Mouse (Mus musculus): ENCODE data around the gene Wdr31. TPM values are rescaled to one million over a fixed set of nuclear protein-coding genes. Genes with fewer than 3 reads are reported as not detected.

The Wdr31 gene
- polyA plus RNA-seq, 1 experiment from 2014 or later = 17.3 TPM

DNA sequence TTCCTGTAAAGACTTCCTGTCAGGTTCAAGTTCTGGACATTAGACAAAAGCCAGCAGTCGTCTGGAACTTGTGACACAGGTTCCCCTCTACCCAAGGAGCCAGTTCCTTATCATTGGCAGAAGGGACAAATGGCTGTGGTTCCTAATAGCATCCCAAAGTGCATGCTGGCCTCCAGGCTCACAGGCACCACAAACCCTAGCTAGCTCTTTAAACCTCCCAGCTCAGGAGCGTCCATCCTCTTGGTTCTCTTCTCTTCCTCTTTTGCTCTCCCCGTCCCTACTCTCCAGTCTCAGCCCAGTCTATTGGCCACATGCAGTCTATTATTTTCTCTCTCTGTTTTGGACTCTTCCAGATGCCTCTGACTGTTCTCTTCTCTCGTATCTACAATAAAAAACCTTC, 30.9 kb downstream of the Wdr31 start:
- Histone ChIP-seq H3K4me3 (ENCODE audit: low read depth, low read length) (no peak overlapping the region), H3K9me3 (replicated peaks; ENCODE audit: control insufficient read depth, low read length, poor library complexity, severe bottlenecking) (no peaks in the 10 kb centered on the region), H3K36me3 (ENCODE audit: control insufficient read depth, insufficient read depth, low read length) (no peaks in the 10 kb centered on the region), H3K27ac (ENCODE audit: low read length) (no peak overlapping the region), H3K9ac (ENCODE audit: low read depth, low read length) (no peak overlapping the region), H3K4me2 (ENCODE audit: low read length) (no peak overlapping the region), H3K4me1 (ENCODE audit: control insufficient read depth, insufficient read depth, low read length) (no peaks in the 10 kb centered on the region), H3K27me3 (ENCODE audit: control insufficient read depth, insufficient read depth, low read depth, low read length) (no peaks in the 10 kb centered on the region)
- ATAC-seq = no peak
- WGBS = 74% methylated on average over 4 of the region's 4 CpGs

- H3K4me2 ChIP-seq (ENCODE audit: low read length) = no peak overlapping the region
- H3K4me3 ChIP-seq (ENCODE audit: low read depth, low read length) = no peak overlapping the region
- no peaks in the 10 kb centered on the region for H3K4me1 ChIP-seq (ENCODE audit: control insufficient read depth, insufficient read depth, low read length)
- H3K27ac ChIP-seq (ENCODE audit: low read length) = no peak overlapping the region
- no peak overlapping the region for H3K9ac ChIP-seq (ENCODE audit: low read depth, low read length)
- no peaks in the 10 kb centered on the region for H3K36me3 ChIP-seq (ENCODE audit: control insufficient read depth, insufficient read depth, low read length)
- ATAC-seq = no peak
- 85% methylated on average over 7 of the region's 7 CpGs for WGBS
- no peaks in the 10 kb centered on the region for H3K27me3 ChIP-seq (ENCODE audit: control insufficient read depth, insufficient read depth, low read depth, low read length)
- no peaks in the 10 kb centered on the region for H3K9me3 ChIP-seq (replicated peaks; ENCODE audit: control insufficient read depth, low read length, poor library complexity, severe bottlenecking)
Measured at GRCm38 (mm10) chr4:62437871-62438270, 32.8 kb downstream of the Wdr31 start.

DNA sequence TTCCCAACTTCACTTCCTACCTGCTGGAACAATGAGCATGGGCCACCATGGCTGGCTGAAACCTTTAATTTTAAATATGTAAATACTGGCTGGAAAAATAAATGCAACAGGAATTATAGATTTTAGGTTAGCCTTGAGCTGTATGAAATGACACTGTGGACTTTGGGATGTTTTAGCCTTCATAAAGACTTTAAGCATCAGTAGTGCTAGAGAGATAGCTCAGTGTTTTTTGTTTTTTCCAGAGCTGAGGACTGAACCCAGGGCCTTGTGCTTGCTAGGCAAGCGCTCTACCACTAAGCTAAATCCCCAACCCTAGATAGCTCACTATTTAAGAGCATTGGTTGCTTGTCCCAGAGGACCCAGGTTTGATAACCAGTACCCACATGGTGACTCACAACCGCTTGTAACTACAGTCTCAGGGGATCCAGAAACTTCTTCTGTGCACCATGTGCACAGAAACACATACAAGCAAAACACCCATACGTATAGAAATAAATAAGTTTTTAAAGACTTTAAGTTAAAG, 33.4 kb downstream of the Wdr31 start:
- Histone ChIP-seq H3K36me3 (ENCODE audit: control insufficient read depth, insufficient read depth, low read length) (no peaks in the 10 kb centered on the region), H3K9me3 (replicated peaks; ENCODE audit: control insufficient read depth, low read length, poor library complexity, severe bottlenecking) (no peaks in the 10 kb centered on the region), H3K27ac (ENCODE audit: low read length) (no peak overlapping the region), H3K27me3 (ENCODE audit: control insufficient read depth, insufficient read depth, low read depth, low read length) (no peaks in the 10 kb centered on the region), H3K4me1 (ENCODE audit: control insufficient read depth, insufficient read depth, low read length) (no peaks in the 10 kb centered on the region), H3K9ac (ENCODE audit: low read depth, low read length) (no peak overlapping the region), H3K4me2 (ENCODE audit: low read length) (no peak overlapping the region), H3K4me3 (ENCODE audit: low read depth, low read length) (no peak overlapping the region)
- 94% methylated on average over 3 of the region's 3 CpGs for WGBS
- no peak for ATAC-seq

GRCm38 (mm10) chr4:62435081-62435480, 35.6 kb downstream of the Wdr31 start, which contains the start of gene Rnf183:
Gene Rnf183, minus strand, starts transcription at chr4:62435252.
- no peak within 1 kb of the TSS for H3K4me2 ChIP-seq (ENCODE audit: low read length)
- no peak within 1 kb of the TSS for H3K4me3 ChIP-seq (ENCODE audit: low read depth, low read length)
- no peak within 1 kb of the TSS for H3K27ac ChIP-seq (ENCODE audit: low read length)
- ATAC-seq = no peak
- H3K9ac ChIP-seq (ENCODE audit: low read depth, low read length) = no peak within 1 kb of the TSS
- 81% methylated on average over 6 of the region's 6 CpGs for WGBS
- no peaks in the 10 kb centered on the region for H3K27me3 ChIP-seq (ENCODE audit: control insufficient read depth, insufficient read depth, low read depth, low read length)
- H3K9me3 ChIP-seq (replicated peaks; ENCODE audit: control insufficient read depth, low read length, poor library complexity, severe bottlenecking) = no peaks in the 10 kb centered on the region
- no peaks in the 10 kb centered on the region for H3K36me3 ChIP-seq (ENCODE audit: control insufficient read depth, insufficient read depth, low read length)
- H3K4me1 ChIP-seq (ENCODE audit: control insufficient read depth, insufficient read depth, low read length) = no peaks in the 10 kb centered on the region

DNA sequence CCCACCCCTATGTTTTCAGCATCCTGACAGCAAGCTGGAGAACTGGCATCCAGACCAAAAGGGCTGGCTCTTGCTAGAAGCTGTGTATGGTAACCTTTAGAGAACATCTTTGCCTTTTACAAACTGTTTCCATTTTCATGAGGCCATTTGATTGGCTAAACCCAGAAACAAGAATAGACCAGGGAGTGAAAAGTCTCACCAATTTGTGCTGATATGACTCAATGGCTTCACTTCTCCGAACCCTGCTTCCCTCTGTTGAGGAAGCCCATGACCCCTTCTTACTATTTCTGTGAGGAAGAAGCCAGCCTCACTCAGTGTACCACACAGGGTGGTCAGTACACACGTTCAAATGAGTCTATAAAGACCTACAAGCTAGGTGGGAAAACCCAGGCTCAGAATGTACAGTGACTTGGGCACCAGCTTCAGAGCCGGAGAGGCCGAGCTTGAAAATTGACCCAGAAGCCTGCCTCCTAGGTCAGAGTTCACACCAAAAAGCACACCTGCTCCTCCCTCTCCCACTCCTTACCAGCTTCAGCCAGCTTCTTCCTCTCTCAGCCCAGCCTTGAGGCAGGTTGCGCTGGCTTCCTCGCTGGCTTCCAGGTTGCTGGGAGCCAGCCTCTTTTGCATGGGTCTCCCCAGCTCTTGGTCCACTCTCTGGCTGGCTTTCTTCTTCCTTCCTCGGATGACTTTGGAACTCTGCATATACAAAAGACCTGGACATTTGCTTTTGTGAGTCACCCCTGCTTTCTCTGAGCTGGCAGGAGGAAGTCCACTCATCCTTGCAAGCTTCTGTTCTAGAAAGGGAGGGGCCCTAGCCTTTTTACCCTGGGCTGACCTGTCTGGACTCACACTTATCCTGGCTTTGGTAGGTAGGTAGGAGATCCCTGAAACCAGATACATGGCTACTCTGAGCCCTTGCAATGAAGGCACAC, 36.5 kb downstream of the Wdr31 start:
- WGBS = 86% methylated on average over 7 of the region's 7 CpGs

GRCm38 (mm10) chr4:62431522-62431921, 39.2 kb downstream of the Wdr31 start:
- Histone ChIP-seq H3K4me2 (ENCODE audit: low read length) (no peak overlapping the region), H3K27ac (ENCODE audit: low read length) (no peak overlapping the region), H3K4me3 (ENCODE audit: low read depth, low read length) (no peak overlapping the region), H3K9me3 (replicated peaks; ENCODE audit: control insufficient read depth, low read length, poor library complexity, severe bottlenecking) (no peaks in the 10 kb centered on the region), H3K27me3 (ENCODE audit: control insufficient read depth, insufficient read depth, low read depth, low read length) (no peaks in the 10 kb centered on the region), H3K4me1 (ENCODE audit: control insufficient read depth, insufficient read depth, low read length) (no peaks in the 10 kb centered on the region), H3K36me3 (ENCODE audit: control insufficient read depth, insufficient read depth, low read length) (no peaks in the 10 kb centered on the region), H3K9ac (ENCODE audit: low read depth, low read length) (no peak overlapping the region)
- WGBS = 87% methylated on average over 4 of the region's 4 CpGs
- ATAC-seq = no peak

More for the DNA sequence above, 36.5 kb downstream of the Wdr31 start:
- no peak for ATAC-seq
- H3K9ac ChIP-seq (ENCODE audit: low read depth, low read length) = no peak overlapping the region
- no peaks in the 10 kb centered on the region for H3K36me3 ChIP-seq (ENCODE audit: control insufficient read depth, insufficient read depth, low read length)
- H3K9me3 ChIP-seq (replicated peaks; ENCODE audit: control insufficient read depth, low read length, poor library complexity, severe bottlenecking) = no peaks in the 10 kb centered on the region
- no peaks in the 10 kb centered on the region for H3K27me3 ChIP-seq (ENCODE audit: control insufficient read depth, insufficient read depth, low read depth, low read length)
- H3K4me3 ChIP-seq (ENCODE audit: low read depth, low read length) = no peak overlapping the region
- no peak overlapping the region for H3K27ac ChIP-seq (ENCODE audit: low read length)
- no peaks in the 10 kb centered on the region for H3K4me1 ChIP-seq (ENCODE audit: control insufficient read depth, insufficient read depth, low read length)
- H3K4me2 ChIP-seq (ENCODE audit: low read length) = no peak overlapping the region

DNA sequence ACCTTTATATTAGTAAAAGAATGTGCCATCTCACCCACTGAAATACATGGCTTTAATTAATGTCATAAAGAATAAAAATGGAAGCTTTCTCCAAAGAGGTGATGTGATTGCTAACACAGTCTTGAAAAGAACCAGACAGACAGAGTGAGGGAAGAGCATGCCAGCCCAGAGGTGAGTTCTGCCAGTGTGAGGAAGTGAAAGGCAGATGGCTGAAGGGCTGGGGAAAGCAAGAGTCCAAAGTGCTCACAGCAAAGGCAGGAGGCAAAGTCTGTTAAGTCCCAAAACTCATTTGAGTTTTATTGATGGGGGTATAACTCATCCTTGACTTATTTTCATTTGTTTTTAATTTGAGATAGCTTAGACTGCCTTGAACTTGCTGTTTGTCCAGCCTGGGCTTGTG, 40.0 kb downstream of the Wdr31 start:
- Histone ChIP-seq H3K9me3 (replicated peaks; ENCODE audit: control insufficient read depth, low read length, poor library complexity, severe bottlenecking) (no peaks in the 10 kb centered on the region), H3K4me1 (ENCODE audit: control insufficient read depth, insufficient read depth, low read length) (no peaks in the 10 kb centered on the region), H3K36me3 (ENCODE audit: control insufficient read depth, insufficient read depth, low read length) (peaks cover 3% of the 10 kb centered on the region; the same call in 1 of the 2 replicates), H3K9ac (ENCODE audit: low read depth, low read length) (no peak overlapping the region), H3K27ac (ENCODE audit: low read length) (no peak overlapping the region), H3K4me2 (ENCODE audit: low read length) (no peak overlapping the region), H3K4me3 (ENCODE audit: low read depth, low read length) (no peak overlapping the region), H3K27me3 (ENCODE audit: control insufficient read depth, insufficient read depth, low read depth, low read length) (no peaks in the 10 kb centered on the region)
- no peak for ATAC-seq

- H3K36me3 ChIP-seq (ENCODE audit: control insufficient read depth, insufficient read depth, low read length) = peaks cover 9% of the 10 kb centered on the region
- no peaks in the 10 kb centered on the region for H3K4me1 ChIP-seq (ENCODE audit: control insufficient read depth, insufficient read depth, low read length)
- no peaks in the 10 kb centered on the region for H3K9me3 ChIP-seq (replicated peaks; ENCODE audit: control insufficient read depth, low read length, poor library complexity, severe bottlenecking)
- no peak overlapping the region for H3K4me2 ChIP-seq (ENCODE audit: low read length)
- no peaks in the 10 kb centered on the region for H3K27me3 ChIP-seq (ENCODE audit: control insufficient read depth, insufficient read depth, low read depth, low read length)
- no peak overlapping the region for H3K27ac ChIP-seq (ENCODE audit: low read length)
- no peak overlapping the region for H3K9ac ChIP-seq (ENCODE audit: low read depth, low read length)
- no peak overlapping the region for H3K4me3 ChIP-seq (ENCODE audit: low read depth, low read length)
- ATAC-seq = no peak
- WGBS = 92% methylated on average over 9 of the region's 9 CpGs
Measured at GRCm38 (mm10) chr4:62429616-62430015, 41.1 kb downstream of the Wdr31 start.

DNA sequence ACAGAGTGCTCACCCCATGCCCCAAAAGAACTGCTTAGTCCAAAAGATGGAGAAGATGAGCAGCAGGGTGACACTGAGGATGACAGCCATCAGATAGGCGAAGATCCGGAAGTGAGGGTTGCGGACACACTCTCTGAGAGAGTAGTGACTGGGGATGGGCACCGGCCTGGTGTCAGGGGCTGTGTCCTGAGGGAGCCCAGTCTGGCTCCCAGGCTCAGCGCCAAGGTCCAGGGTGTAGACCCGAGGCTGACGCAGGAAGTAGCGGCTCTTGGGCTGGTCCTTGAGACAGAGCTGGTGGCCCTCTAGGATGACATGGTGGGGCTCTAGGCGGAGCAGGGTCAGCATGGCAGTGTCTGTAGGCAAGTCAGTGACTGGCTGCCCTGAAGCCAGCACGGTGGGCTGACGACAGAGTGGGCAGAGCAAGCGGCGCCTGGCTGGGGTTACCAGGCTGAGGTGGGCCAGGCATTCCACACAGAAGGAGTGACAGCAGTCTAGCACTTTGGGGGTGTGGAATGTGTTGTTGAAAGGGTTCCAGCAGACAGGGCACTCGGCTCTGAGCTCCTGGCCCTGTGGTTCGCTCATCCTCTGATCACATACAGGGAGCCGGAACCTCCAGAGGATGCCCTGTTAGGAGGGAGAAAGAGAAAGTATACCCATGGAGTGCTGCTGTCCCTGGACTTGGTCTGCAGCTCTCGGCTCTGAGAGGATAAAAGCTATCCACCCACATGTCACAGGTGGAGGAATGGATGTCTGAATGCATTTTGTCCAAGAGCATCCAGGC, 42.5 kb downstream of the Wdr31 start:
- H3K4me2 ChIP-seq (ENCODE audit: low read length) = no peak overlapping the region
- no peak overlapping the region for H3K9ac ChIP-seq (ENCODE audit: low read depth, low read length)
- no peak for ATAC-seq
- no peaks in the 10 kb centered on the region for H3K27me3 ChIP-seq (ENCODE audit: control insufficient read depth, insufficient read depth, low read depth, low read length)
- H3K36me3 ChIP-seq (ENCODE audit: control insufficient read depth, insufficient read depth, low read length) = peaks cover 20% of the 10 kb centered on the region
- no peak overlapping the region for H3K27ac ChIP-seq (ENCODE audit: low read length)
- 85% methylated on average over 17 of the region's 17 CpGs for WGBS
- H3K4me3 ChIP-seq (ENCODE audit: low read depth, low read length) = no peak overlapping the region
- no peaks in the 10 kb centered on the region for H3K4me1 ChIP-seq (ENCODE audit: control insufficient read depth, insufficient read depth, low read length)
- no peaks in the 10 kb centered on the region for H3K9me3 ChIP-seq (replicated peaks; ENCODE audit: control insufficient read depth, low read length, poor library complexity, severe bottlenecking)
